Mouse (Mus musculus) telencephalon, adult 2 months (tissue): Measurements from ENCODE around the gene Nradd.

ENCODE experiments used
- DNase-seq: peaks from one replicate; pipeline ENCODE4 v3.0.0-alpha.2; 2011; ENCODE audit warnings: low read depth, low spot score

Nradd gene

GRCm38 (mm10) chr9:110652963-110653654, 28.9 kb upstream of the Nradd start:
- DNase-seq, result no peak

GRCm38 (mm10) chr9:110651931-110652722, 27.9 kb upstream of the Nradd start:
- DNase-seq, result no peak

- DNase-seq, result no peak
Measured at GRCm38 (mm10) chr9:110649775-110650174, 25.5 kb upstream of the Nradd start.

GRCm38 (mm10) chr9:110645219-110645618, 21.0 kb upstream of the Nradd start:
- no peak for DNase-seq

GRCm38 (mm10) chr9:110644295-110644694, 20.0 kb upstream of the Nradd start:
- DNase-seq, result no peak

- no peak for DNase-seq
Measured at GRCm38 (mm10) chr9:110643787-110644186, 19.5 kb upstream of the Nradd start.

GRCm38 (mm10) chr9:110642812-110643524, 18.7 kb upstream of the Nradd start:
- no peak for DNase-seq

GRCm38 (mm10) chr9:110641006-110641405, 16.8 kb upstream of the Nradd start:
- no peak for DNase-seq

- DNase-seq, result no peak
Measured at GRCm38 (mm10) chr9:110638611-110639021, 14.4 kb upstream of the Nradd start.

- DNase-seq, result no peak
Measured at GRCm38 (mm10) chr9:110635225-110635624, 11.0 kb upstream of the Nradd start.

GRCm38 (mm10) chr9:110633882-110634281, 9.6 kb upstream of the Nradd start:
- no peak for DNase-seq

GRCm38 (mm10) chr9:110632671-110633070, 8.4 kb upstream of the Nradd start:
- DNase-seq, result no peak

- no peak for DNase-seq
Measured at GRCm38 (mm10) chr9:110631651-110632275, 7.5 kb upstream of the Nradd start.

- DNase-seq, result no peak
Measured at GRCm38 (mm10) chr9:110631191-110631590, 6.9 kb upstream of the Nradd start.

- no peak for DNase-seq
Measured at GRCm38 (mm10) chr9:110630171-110630570, 5.9 kb upstream of the Nradd start.

- DNase-seq, result no peak
Measured at GRCm38 (mm10) chr9:110625350-110625908, 1.2 kb upstream of the Nradd start.

- DNase-seq, result no peak
Measured at GRCm38 (mm10) chr9:110623416-110624195, 646 bp downstream of the Nradd start.

GRCm38 (mm10) chr9:110622621-110623219, 1.5 kb downstream of the Nradd start:
- DNase-seq, result no peak

GRCm38 (mm10) chr9:110620685-110621084, 3.6 kb downstream of the Nradd start:
- DNase-seq, result no peak

- DNase-seq, result no peak
Measured at GRCm38 (mm10) chr9:110620180-110620579, 4.1 kb downstream of the Nradd start.
